Mouse (Mus musculus): ENCODE results near the gene Cog7.

DNA sequence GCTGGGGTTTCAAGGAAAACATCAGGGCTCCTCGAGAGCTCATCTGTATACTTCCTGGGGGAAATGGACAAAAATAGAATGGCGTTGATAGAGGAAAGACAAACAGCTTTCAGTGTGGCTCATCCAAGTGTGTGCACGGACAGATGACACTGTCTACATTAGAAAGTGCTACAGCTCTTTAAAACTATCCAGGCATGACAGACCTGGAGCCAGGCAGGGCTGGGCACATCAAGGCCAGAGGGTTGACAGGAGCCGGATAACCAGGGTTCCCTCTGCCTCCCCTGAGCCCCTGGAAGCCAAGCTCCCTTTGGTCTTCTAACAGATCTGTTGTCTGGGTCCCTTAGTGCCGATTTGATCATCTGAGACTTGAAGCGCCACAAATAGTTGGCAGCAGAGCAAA is 139.3 kb downstream of the Cog7 start:
- TF ChIP-seq CTCF (IDR thresholded peaks at IDR 0.05; ENCODE audit: control insufficient read depth, insufficient read depth, insufficient read length) (no peak), MAX (IDR thresholded peaks at IDR 0.05) (no peak)

Data from C2C12 (cell line).